Mouse (Mus musculus): Measurements from ENCODE around the gene Crcp.

- TF ChIP-seq GATA1 (IDR thresholded peaks at IDR 0.05; ENCODE audit: low read length), result no peak
- TF ChIP-seq TAL1 (IDR thresholded peaks at IDR 0.05; ENCODE audit: low read length), result no peak
Observed at GRCm38 (mm10) chr5:130081181-130081881, 52.2 kb downstream of the Crcp start.
